Mouse (Mus musculus): Measurements from ENCODE around the gene Cdc45. TPM values are rescaled to one million over a fixed set of nuclear protein-coding genes. Genes with fewer than 3 reads are reported as not detected.

Cdc45 gene
- total RNA-seq, 1 experiment: 53.5 TPM

GRCm38 (mm10) chr16:18833486-18833885 is 21.7 kb upstream of the Cdc45 start:
- H3K4me3 ChIP-seq (ENCODE audit: insufficient read depth in 1 of 2, low read depth in 1 of 2, low read length in 2 of 2, poor library complexity in 1 of 2, severe bottlenecking in 1 of 2): no peak overlapping the region
- TF ChIP-seq ZNF384 (IDR thresholded peaks at IDR 0.05; ENCODE audit: low read depth, low read length) (no peak), CHD2 (IDR thresholded peaks at IDR 0.05; ENCODE audit: low read depth, low read length) (no peak), ZC3H11A (IDR thresholded peaks at IDR 0.05; ENCODE audit: borderline replicate concordance, low read depth, low read length) (no peak), MAFK (IDR thresholded peaks at IDR 0.05; ENCODE audit: insufficient read depth, low read depth, low read length) (no peak), HCFC1 (IDR thresholded peaks at IDR 0.05; ENCODE audit: borderline replicate concordance, insufficient read depth, low read length) (no peak)
- H3K9me3 ChIP-seq (ENCODE audit: control insufficient read depth, insufficient read depth, low read depth, low read length): no peaks in the 10 kb centered on the region
- H3K4me1 ChIP-seq (ENCODE audit: control insufficient read depth in 2 of 2, insufficient read depth in 2 of 2, low read length in 2 of 2, poor library complexity in 1 of 2): no peaks in the 10 kb centered on the region
- peaks cover 7% of the 10 kb centered on the region for H3K36me3 ChIP-seq (ENCODE audit: control insufficient read depth, insufficient read depth, low read length, poor library complexity, severe bottlenecking)
- no peak for DNase-seq (ENCODE audit: low read depth, low spot score)
- H3K27ac ChIP-seq (ENCODE audit: insufficient read depth, low read depth, low read length, poor library complexity, severe bottlenecking): no peak overlapping the region
- H3K9ac ChIP-seq (ENCODE audit: insufficient read depth, low read depth, low read length, poor library complexity, severe bottlenecking): no peak overlapping the region
- in situ Hi-C loops (cut with MboI; ENCODE audit: low sequenced_read_pairs in 2 of 2, unreplicated experiment in 2 of 2): no loop called here

GRCm38 (mm10) chr16:18829102-18829501 is 17.3 kb upstream of the Cdc45 start:
- Histone ChIP-seq H3K9me3 (ENCODE audit: control insufficient read depth, insufficient read depth, low read depth, low read length) (no peaks in the 10 kb centered on the region), H3K36me3 (ENCODE audit: control insufficient read depth, insufficient read depth, low read length, poor library complexity, severe bottlenecking) (peaks cover 22% of the 10 kb centered on the region), H3K9ac (ENCODE audit: insufficient read depth, low read depth, low read length, poor library complexity, severe bottlenecking) (no peak overlapping the region), H3K27ac (ENCODE audit: insufficient read depth, low read depth, low read length, poor library complexity, severe bottlenecking) (no peak overlapping the region), H3K4me1 (ENCODE audit: control insufficient read depth in 2 of 2, insufficient read depth in 2 of 2, low read length in 2 of 2, poor library complexity in 1 of 2) (no peaks in the 10 kb centered on the region), H3K4me3 (ENCODE audit: insufficient read depth in 1 of 2, low read depth in 1 of 2, low read length in 2 of 2, poor library complexity in 1 of 2, severe bottlenecking in 1 of 2) (no peak overlapping the region)
- TF ChIP-seq MAFK (IDR thresholded peaks at IDR 0.05; ENCODE audit: insufficient read depth, low read depth, low read length) (no peak), ZC3H11A (IDR thresholded peaks at IDR 0.05; ENCODE audit: borderline replicate concordance, low read depth, low read length) (no peak), HCFC1 (IDR thresholded peaks at IDR 0.05; ENCODE audit: borderline replicate concordance, insufficient read depth, low read length) (no peak), CHD2 (IDR thresholded peaks at IDR 0.05; ENCODE audit: low read depth, low read length) (no peak), ZNF384 (IDR thresholded peaks at IDR 0.05; ENCODE audit: low read depth, low read length) (no peak)
- in situ Hi-C loops (cut with MboI; ENCODE audit: low sequenced_read_pairs in 2 of 2, unreplicated experiment in 2 of 2): no loop called here
- DNase-seq (ENCODE audit: low read depth, low spot score): no peak

GRCm38 (mm10) chr16:18828630-18829029 is 16.8 kb upstream of the Cdc45 start:
- no peak overlapping the region for H3K4me3 ChIP-seq (ENCODE audit: insufficient read depth in 1 of 2, low read depth in 1 of 2, low read length in 2 of 2, poor library complexity in 1 of 2, severe bottlenecking in 1 of 2)
- in situ Hi-C loops (cut with MboI; ENCODE audit: low sequenced_read_pairs in 2 of 2, unreplicated experiment in 2 of 2): no loop called here
- H3K9ac ChIP-seq (ENCODE audit: insufficient read depth, low read depth, low read length, poor library complexity, severe bottlenecking): no peak overlapping the region
- H3K36me3 ChIP-seq (ENCODE audit: control insufficient read depth, insufficient read depth, low read length, poor library complexity, severe bottlenecking): peaks cover 22% of the 10 kb centered on the region
- no peak for DNase-seq (ENCODE audit: low read depth, low spot score)
- TF ChIP-seq MAFK (IDR thresholded peaks at IDR 0.05; ENCODE audit: insufficient read depth, low read depth, low read length) (no peak), ZNF384 (IDR thresholded peaks at IDR 0.05; ENCODE audit: low read depth, low read length) (no peak), HCFC1 (IDR thresholded peaks at IDR 0.05; ENCODE audit: borderline replicate concordance, insufficient read depth, low read length) (no peak), CHD2 (IDR thresholded peaks at IDR 0.05; ENCODE audit: low read depth, low read length) (no peak), ZC3H11A (IDR thresholded peaks at IDR 0.05; ENCODE audit: borderline replicate concordance, low read depth, low read length) (no peak)
- H3K4me1 ChIP-seq (ENCODE audit: control insufficient read depth in 2 of 2, insufficient read depth in 2 of 2, low read length in 2 of 2, poor library complexity in 1 of 2): no peaks in the 10 kb centered on the region
- no peak overlapping the region for H3K27ac ChIP-seq (ENCODE audit: insufficient read depth, low read depth, low read length, poor library complexity, severe bottlenecking)
- H3K9me3 ChIP-seq (ENCODE audit: control insufficient read depth, insufficient read depth, low read depth, low read length): no peaks in the 10 kb centered on the region

GRCm38 (mm10) chr16:18822925-18823324 is 11.1 kb upstream of the Cdc45 start:
- H3K4me3 ChIP-seq (ENCODE audit: insufficient read depth in 1 of 2, low read depth in 1 of 2, low read length in 2 of 2, poor library complexity in 1 of 2, severe bottlenecking in 1 of 2): no peak overlapping the region
- TF ChIP-seq CHD2 (IDR thresholded peaks at IDR 0.05; ENCODE audit: low read depth, low read length): no peak
- no peak for TF ChIP-seq MAFK (IDR thresholded peaks at IDR 0.05; ENCODE audit: insufficient read depth, low read depth, low read length)
- DNase-seq (ENCODE audit: low read depth, low spot score): no peak
- no peak overlapping the region for H3K27ac ChIP-seq (ENCODE audit: insufficient read depth, low read depth, low read length, poor library complexity, severe bottlenecking)
- no peak overlapping the region for H3K9ac ChIP-seq (ENCODE audit: insufficient read depth, low read depth, low read length, poor library complexity, severe bottlenecking)
- H3K36me3 ChIP-seq (ENCODE audit: control insufficient read depth, insufficient read depth, low read length, poor library complexity, severe bottlenecking): peaks cover 46% of the 10 kb centered on the region
- in situ Hi-C loops (cut with MboI; ENCODE audit: low sequenced_read_pairs in 2 of 2, unreplicated experiment in 2 of 2): no loop called here
- no peaks in the 10 kb centered on the region for H3K4me1 ChIP-seq (ENCODE audit: control insufficient read depth in 2 of 2, insufficient read depth in 2 of 2, low read length in 2 of 2, poor library complexity in 1 of 2)
- no peaks in the 10 kb centered on the region for H3K9me3 ChIP-seq (ENCODE audit: control insufficient read depth, insufficient read depth, low read depth, low read length)

GRCm38 (mm10) chr16:18822356-18822755 is 10.6 kb upstream of the Cdc45 start:
- no peak for TF ChIP-seq ZNF384 (IDR thresholded peaks at IDR 0.05; ENCODE audit: low read depth, low read length)
- no peak for TF ChIP-seq HCFC1 (IDR thresholded peaks at IDR 0.05; ENCODE audit: borderline replicate concordance, insufficient read depth, low read length)
- TF ChIP-seq ZC3H11A (IDR thresholded peaks at IDR 0.05; ENCODE audit: borderline replicate concordance, low read depth, low read length): no peak
- TF ChIP-seq CHD2 (IDR thresholded peaks at IDR 0.05; ENCODE audit: low read depth, low read length): no peak
- no peak for TF ChIP-seq MAFK (IDR thresholded peaks at IDR 0.05; ENCODE audit: insufficient read depth, low read depth, low read length)
- Histone ChIP-seq H3K4me1 (ENCODE audit: control insufficient read depth in 2 of 2, insufficient read depth in 2 of 2, low read length in 2 of 2, poor library complexity in 1 of 2) (no peaks in the 10 kb centered on the region), H3K36me3 (ENCODE audit: control insufficient read depth, insufficient read depth, low read length, poor library complexity, severe bottlenecking) (peaks cover 49% of the 10 kb centered on the region), H3K27ac (ENCODE audit: insufficient read depth, low read depth, low read length, poor library complexity, severe bottlenecking) (no peak overlapping the region), H3K4me3 (ENCODE audit: insufficient read depth in 1 of 2, low read depth in 1 of 2, low read length in 2 of 2, poor library complexity in 1 of 2, severe bottlenecking in 1 of 2) (no peak overlapping the region), H3K9ac (ENCODE audit: insufficient read depth, low read depth, low read length, poor library complexity, severe bottlenecking) (no peak overlapping the region), H3K9me3 (ENCODE audit: control insufficient read depth, insufficient read depth, low read depth, low read length) (no peaks in the 10 kb centered on the region)
- no peak for DNase-seq (ENCODE audit: low read depth, low spot score)
- in situ Hi-C loops (cut with MboI; ENCODE audit: low sequenced_read_pairs in 2 of 2, unreplicated experiment in 2 of 2): no loop called here
